Mouse (Mus musculus) liver, postnatal 0 days (tissue): ENCODE data around the gene Cd300lg. TPM values are rescaled to one million over a fixed set of nuclear protein-coding genes. Genes with fewer than 3 reads are reported as not detected.
A peak's percentile ranks its signal among the peaks of the same experiment; 100 is the strongest.

Experiments
- ATAC-seq: fragments of 200-750 bp; cut with Nextera tagmentation; 2 replicates; pipeline ENCODE4 v1.8.0; 2017; ENCODE audit warnings: mild to moderate bottlenecking, moderate library complexity
- DNase-seq: peaks from one replicate; pipeline ENCODE4 v3.0.0-alpha.2; 2016
- H3K27ac ChIP-seq: fragments of 300-500 bp; sonication (generic); 2 replicates; pipeline ENCODE4 v1.5.1; 2014; ENCODE audit warnings: antibody characterized with exemption, moderate library complexity, mild to moderate bottlenecking, low read depth
- H3K27me3 ChIP-seq: fragments of 300-500 bp; sonication (generic); 2 replicates; pipeline ENCODE4 v1.6.1; 2014; ENCODE audit warnings: low read length, control low read depth, mixed read lengths; ENCODE audit not compliant: insufficient read depth
- H3K36me3 ChIP-seq: fragments of 300-500 bp; sonication (generic); replicated peaks from 2 replicates; pipeline ENCODE4 v1.6.1; 2014; ENCODE audit warnings: mild to moderate bottlenecking, control low read depth, low read length, moderate library complexity, mixed read lengths; ENCODE audit not compliant: insufficient read depth
- H3K4me1 ChIP-seq: fragments of 300-500 bp; sonication (generic); 2 replicates; pipeline ENCODE4 v1.6.1; 2014; ENCODE audit warnings: antibody characterized with exemption, mild to moderate bottlenecking, control low read depth; ENCODE audit not compliant: insufficient read depth
- H3K4me2 ChIP-seq: fragments of 300-500 bp; sonication (generic); 2 replicates; pipeline ENCODE4 v1.6.1; 2014; ENCODE audit warnings: low read depth, mild to moderate bottlenecking, low read length, moderate library complexity, mixed read lengths
- H3K4me3 ChIP-seq: fragments of 300-500 bp; sonication (generic); 2 replicates; pipeline ENCODE4 v1.5.1; 2014; ENCODE audit warnings: low read depth, low read length
- H3K9ac ChIP-seq: fragments of 300-500 bp; sonication (generic); replicated peaks from 2 replicates; pipeline ENCODE4 v1.6.1; 2014; ENCODE audit warnings: mild to moderate bottlenecking, moderate library complexity
- H3K9me3 ChIP-seq: fragments of 300-500 bp; sonication (generic); 2 replicates; pipeline ENCODE4 v1.6.1; 2016; ENCODE audit warnings: mild to moderate bottlenecking, control low read depth, low read length, mixed read lengths
- CTCF ChIP-seq: sonication (generic); IDR thresholded peaks from 2 replicates; pipeline ENCODE4 v1.5.1; 2016; ENCODE audit warnings: antibody characterized with exemption, low read depth
- EP300 ChIP-seq: IDR thresholded peaks from 2 replicates; pipeline ENCODE4 v1.6.1; 2016; ENCODE audit warnings: antibody characterized with exemption, low read depth, mild to moderate bottlenecking
- WGBS: fragments of 180-500 bp; shearing (Covaris S2); extraction: QIAGEN DNeasy Blood & Tissue Kit; methylation state at CpG from one replicate; pipeline ENCODE4 v1.1.7; 2014; ENCODE audit not compliant: insufficient replicate concordance; 5-methylcytosine and 5-hydroxymethylcytosine counted together
- polyA plus RNA-seq: library from polyadenylated mRNA; unstranded; fragments of >200 nt; fragmentation: Nextera tagmentation; extraction: Ambion mirVana; gene quantifications from 2 replicates; pipeline ENCODE4 v1.2.1, GENCODE M21; 2015

The Cd300lg gene
- polyA plus RNA-seq, 1 experiment from 2014 or later, result 1.8 TPM

- no peak overlapping the region for H3K9ac ChIP-seq
- 74% methylated on average over 6 of the region's 6 CpGs for WGBS
- no peak overlapping the region for H3K4me3 ChIP-seq
- no peaks in the 10 kb centered on the region for H3K9me3 ChIP-seq
- H3K27ac ChIP-seq, result no peak overlapping the region
- ATAC-seq (no peak), DNase-seq (no peak)
- no peak for TF ChIP-seq EP300
- TF ChIP-seq CTCF, result no peak
- peaks cover 24% of the 10 kb centered on the region for H3K27me3 ChIP-seq
- no peak overlapping the region for H3K4me2 ChIP-seq
- 0 out of 2 replicates have a peak, but pooled peaks cover 5% of the 10 kb centered on the region for H3K4me1 ChIP-seq
- H3K36me3 ChIP-seq, result no peaks in the 10 kb centered on the region; the same call in 1 of the 2 replicates
Observed at GRCm38 (mm10) chr11:102024084-102024758, 17.1 kb upstream of the Cd300lg start.

GRCm38 (mm10) chr11:102024875-102025274 is 16.4 kb upstream of the Cd300lg start:
- 88% methylated on average over 4 of the region's 4 CpGs for WGBS
- ATAC-seq, result no peak
- H3K27me3 ChIP-seq, result peaks cover 24% of the 10 kb centered on the region
- no peak overlapping the region for H3K9ac ChIP-seq
- H3K36me3 ChIP-seq, result no peaks in the 10 kb centered on the region; the same call in 1 of the 2 replicates
- H3K9me3 ChIP-seq, result no peaks in the 10 kb centered on the region
- no peak overlapping the region for H3K4me2 ChIP-seq
- 0 out of 2 replicates have a peak, but pooled peaks cover 5% of the 10 kb centered on the region for H3K4me1 ChIP-seq
- no peak overlapping the region for H3K4me3 ChIP-seq
- TF ChIP-seq CTCF, result no peak
- TF ChIP-seq EP300, result no peak
- no peak for DNase-seq
- no peak overlapping the region for H3K27ac ChIP-seq

GRCm38 (mm10) chr11:102025354-102025753 is 16.0 kb upstream of the Cd300lg start:
- H3K4me3 ChIP-seq, result no peak overlapping the region
- no peaks in the 10 kb centered on the region for H3K9me3 ChIP-seq
- H3K36me3 ChIP-seq, result no peaks in the 10 kb centered on the region; the same call in 1 of the 2 replicates
- H3K9ac ChIP-seq, result no peak overlapping the region
- H3K27me3 ChIP-seq, result peaks cover 24% of the 10 kb centered on the region
- TF ChIP-seq EP300 (no peak), CTCF (no peak)
- 62% methylated on average over 7 of the region's 7 CpGs for WGBS
- DNase-seq (no peak), ATAC-seq (no peak)
- 0 out of 2 replicates have a peak, but pooled peaks cover 5% of the 10 kb centered on the region for H3K4me1 ChIP-seq
- no peak overlapping the region for H3K27ac ChIP-seq
- no peak overlapping the region for H3K4me2 ChIP-seq

GRCm38 (mm10) chr11:102025991-102026660 is 15.2 kb upstream of the Cd300lg start:
- H3K36me3 ChIP-seq, result no peaks in the 10 kb centered on the region; the same call in 1 of the 2 replicates
- DNase-seq (no peak), ATAC-seq (no peak)
- peak overlapping the region; percentile 45 for H3K4me3 ChIP-seq
- no peaks in the 10 kb centered on the region for H3K9me3 ChIP-seq
- H3K27ac ChIP-seq, result no peak overlapping the region
- H3K9ac ChIP-seq, result peak overlapping the region; percentile 50
- 0 out of 2 replicates have a peak, but pooled peaks cover 5% of the 10 kb centered on the region for H3K4me1 ChIP-seq
- TF ChIP-seq EP300, result no peak
- no peak for TF ChIP-seq CTCF
- H3K27me3 ChIP-seq, result peaks cover 24% of the 10 kb centered on the region
- H3K4me2 ChIP-seq, result peak overlapping the region; percentile 73
- 8% methylated on average over 23 of the region's 23 CpGs for whole genome bisulfite sequencing

GRCm38 (mm10) chr11:102026694-102027360 is 14.5 kb upstream of the Cd300lg start:
- H3K27me3 ChIP-seq, result peaks cover 24% of the 10 kb centered on the region
- ATAC-seq, result peak; percentile 83
- DNase-seq, result peak; percentile 72

More at GRCm38 (mm10) chr11:102026694-102027360, 14.5 kb upstream of the Cd300lg start:
- Histone ChIP-seq H3K9ac (peak overlapping the region; percentile 50), H3K4me3 (peak overlapping the region; percentile 45), H3K4me2 (peak overlapping the region; percentile 73), H3K36me3 (no peaks in the 10 kb centered on the region; the same call in 1 of the 2 replicates), H3K9me3 (no peaks in the 10 kb centered on the region), H3K4me1 (0 out of 2 replicates have a peak, but pooled peaks cover 5% of the 10 kb centered on the region), H3K27ac (no peak overlapping the region; the same call in 1 of the 2 replicates)
- WGBS, result under 1% methylated on average over 24 of the region's 73 CpGs
- no peak for TF ChIP-seq CTCF
- TF ChIP-seq EP300, result no peak
